Mouse (Mus musculus): Measurements from ENCODE around the gene Hoxb2.

DNA sequence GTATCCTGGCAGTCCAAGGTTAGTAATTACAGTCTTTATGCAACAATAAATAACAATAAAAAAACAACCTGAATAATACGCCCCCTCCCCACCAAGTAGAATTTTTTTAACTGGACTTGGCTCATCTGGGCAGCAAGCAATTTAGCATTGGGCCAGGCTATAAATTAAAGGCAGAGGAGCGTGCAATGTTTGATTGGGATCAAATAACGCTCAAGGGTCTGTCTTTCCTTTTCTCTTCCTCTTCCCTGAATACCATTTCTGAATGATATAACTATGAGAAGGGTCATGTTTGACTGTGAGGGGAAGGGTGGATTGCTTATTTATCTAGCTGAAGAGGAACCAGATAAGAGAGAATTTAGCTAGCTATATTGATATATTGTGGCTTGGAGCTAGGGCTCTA, 1.3 kb upstream of the Hoxb2 start:
- no peak for TF ChIP-seq CTCF (conservative IDR thresholded peaks at IDR 0.05; ENCODE audit: insufficient read depth, insufficient read length, low read depth, low read length)
- TF ChIP-seq POLR2A (IDR thresholded peaks at IDR 0.05; ENCODE audit: low read depth, low read length) = no peak

Data from kidney, adult 2 months (tissue).